Mouse (Mus musculus): Measurements from ENCODE around the gene Ptbp3.
"Not testable (repeated sequence)": the region's sequence is repeated elsewhere in the genome, so short reads cannot be mapped to it uniquely, and the experiment has no call there.

The Ptbp3 gene

DNA sequence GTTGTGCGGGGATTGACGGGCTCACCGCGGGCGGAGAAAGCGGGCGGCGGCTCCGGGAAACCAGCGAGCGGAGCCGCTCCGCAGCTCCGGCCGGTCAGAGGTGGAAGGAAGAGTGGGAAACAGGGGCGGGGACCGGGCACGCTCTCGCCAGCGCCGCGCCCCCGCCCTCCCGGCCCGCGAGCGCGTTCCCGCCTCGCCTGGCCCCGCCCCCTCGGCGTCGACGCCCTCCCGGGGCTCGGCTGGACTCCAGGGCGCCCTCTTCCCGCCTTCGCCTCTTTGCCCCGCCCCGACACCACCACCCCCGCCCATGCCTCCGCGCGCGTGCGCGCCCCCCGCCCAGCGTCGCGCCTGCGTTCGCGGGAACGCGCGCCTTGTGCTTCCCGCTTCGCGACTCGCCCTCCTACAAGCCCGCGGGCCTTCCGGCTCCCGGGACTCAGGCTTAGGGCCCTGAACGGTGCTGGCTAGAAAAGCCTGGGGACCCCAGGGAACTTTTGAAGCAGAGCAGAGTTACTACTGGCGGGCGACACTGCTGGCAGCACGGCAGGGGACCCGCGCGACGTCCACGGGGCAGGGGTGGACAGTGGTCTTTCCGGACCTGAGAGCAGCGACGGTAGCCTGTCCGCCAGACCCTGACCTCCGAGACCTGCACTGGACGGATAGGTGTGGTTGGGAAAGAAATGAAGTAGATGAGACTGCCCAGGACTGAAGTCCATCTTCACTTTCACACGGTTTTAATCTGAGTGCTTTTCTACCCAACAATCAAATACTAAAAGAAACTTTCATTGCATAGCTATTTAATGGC is at the start of gene Ptbp3:
Gene Ptbp3, minus strand, starts transcription at position 190 of the 802 bp plus-strand sequence.
- peak; percentile 96 to 97 for DNase-seq

- DNase-seq, result no peak
These were observed 47.4 kb upstream of the Ptbp3 start for GRCm38 (mm10) chr4:59596556-59596955.

DNA sequence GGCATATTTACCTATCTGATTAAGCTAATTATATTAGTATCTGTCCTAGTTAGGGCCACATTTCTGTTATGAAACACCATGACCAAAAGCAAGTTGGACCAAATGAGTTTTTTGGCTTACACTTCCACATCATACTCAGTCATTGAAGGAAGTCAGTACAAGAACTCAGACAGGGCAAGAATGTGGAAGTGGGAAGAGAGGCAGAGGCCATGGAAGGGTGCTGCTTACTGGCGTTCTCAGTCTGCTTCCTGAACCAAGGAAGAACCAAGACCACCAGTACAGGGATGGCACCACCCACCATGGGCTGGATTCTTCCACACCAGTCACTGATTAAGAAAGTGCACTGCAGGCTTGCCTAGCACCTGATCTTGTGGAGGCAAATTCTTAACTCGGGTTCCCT is 45.5 kb upstream of the Ptbp3 start:
- DNase-seq, result no peak

DNA sequence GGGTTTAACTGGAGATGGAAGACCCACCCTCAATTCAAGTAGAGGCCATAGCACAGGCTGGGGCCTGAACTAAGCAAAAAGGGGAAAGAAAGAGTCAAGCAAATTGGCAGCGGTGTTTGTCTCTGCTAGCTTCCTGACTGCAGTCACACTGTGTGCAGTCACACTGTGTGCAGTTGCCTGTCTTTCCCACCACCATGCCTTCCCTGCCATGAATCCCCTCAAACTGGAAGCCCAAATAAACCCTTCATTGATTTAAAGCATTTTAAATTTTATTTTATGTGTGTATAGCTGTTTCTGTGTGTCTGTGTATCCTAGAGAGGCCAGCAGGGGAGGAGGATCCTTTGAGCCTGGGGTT is 38.7 kb upstream of the Ptbp3 start:
- no peak for DNase-seq

DNA sequence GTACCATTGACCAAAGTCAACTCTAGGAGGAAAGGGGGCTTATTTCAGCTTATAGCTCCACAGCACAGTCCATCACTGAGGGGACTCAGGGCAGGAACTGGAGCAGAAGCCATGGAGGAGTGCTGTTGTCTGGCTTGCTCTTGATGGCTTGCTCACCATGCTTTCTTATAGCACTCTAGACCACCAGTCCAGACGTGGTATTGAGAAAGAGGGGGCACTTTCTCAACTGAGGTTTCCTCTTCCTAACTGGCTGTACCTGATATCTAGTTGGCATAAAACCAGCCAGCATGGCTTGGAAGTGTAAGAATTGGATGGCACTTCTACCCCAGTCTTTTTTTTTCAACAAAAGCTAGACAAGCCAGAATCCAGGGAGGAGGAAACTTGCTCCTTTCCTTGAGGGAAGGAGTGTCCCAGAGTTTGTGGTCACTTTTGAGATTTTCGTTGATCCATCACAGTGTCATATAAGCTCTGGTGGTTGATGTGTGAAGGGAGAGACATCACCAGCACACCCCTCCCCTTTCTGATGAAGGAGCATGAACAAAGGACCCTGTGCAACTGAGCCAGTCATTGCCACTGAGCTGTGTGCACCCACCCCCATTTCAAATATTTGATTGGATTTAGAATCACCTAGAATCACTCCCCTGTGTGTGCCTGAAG is 38.2 kb upstream of the Ptbp3 start:
- no peak for DNase-seq

DNA sequence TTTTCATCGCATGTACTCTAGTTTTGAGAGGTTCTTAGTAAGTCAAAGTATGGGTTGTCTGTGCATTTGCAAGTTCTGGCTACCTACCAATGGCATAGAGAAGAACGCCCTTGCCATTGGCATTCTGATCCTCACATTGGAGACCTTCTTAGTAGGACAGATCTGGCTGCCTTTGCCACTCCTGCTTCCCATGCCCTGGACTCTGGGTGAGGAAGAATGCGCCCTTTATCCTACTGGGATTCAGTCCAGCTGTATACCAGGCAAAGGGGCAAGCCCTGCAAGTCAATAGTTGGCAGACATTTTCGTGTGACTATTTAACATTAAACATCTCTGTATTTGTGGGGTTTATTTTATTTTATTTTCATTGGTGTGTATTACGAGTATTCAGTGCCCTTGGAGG is 35.9 kb upstream of the Ptbp3 start:
- no peak for DNase-seq

GRCm38 (mm10) chr4:59582186-59582585 is 33.0 kb upstream of the Ptbp3 start:
- peak; percentile 10 for DNase-seq

DNA sequence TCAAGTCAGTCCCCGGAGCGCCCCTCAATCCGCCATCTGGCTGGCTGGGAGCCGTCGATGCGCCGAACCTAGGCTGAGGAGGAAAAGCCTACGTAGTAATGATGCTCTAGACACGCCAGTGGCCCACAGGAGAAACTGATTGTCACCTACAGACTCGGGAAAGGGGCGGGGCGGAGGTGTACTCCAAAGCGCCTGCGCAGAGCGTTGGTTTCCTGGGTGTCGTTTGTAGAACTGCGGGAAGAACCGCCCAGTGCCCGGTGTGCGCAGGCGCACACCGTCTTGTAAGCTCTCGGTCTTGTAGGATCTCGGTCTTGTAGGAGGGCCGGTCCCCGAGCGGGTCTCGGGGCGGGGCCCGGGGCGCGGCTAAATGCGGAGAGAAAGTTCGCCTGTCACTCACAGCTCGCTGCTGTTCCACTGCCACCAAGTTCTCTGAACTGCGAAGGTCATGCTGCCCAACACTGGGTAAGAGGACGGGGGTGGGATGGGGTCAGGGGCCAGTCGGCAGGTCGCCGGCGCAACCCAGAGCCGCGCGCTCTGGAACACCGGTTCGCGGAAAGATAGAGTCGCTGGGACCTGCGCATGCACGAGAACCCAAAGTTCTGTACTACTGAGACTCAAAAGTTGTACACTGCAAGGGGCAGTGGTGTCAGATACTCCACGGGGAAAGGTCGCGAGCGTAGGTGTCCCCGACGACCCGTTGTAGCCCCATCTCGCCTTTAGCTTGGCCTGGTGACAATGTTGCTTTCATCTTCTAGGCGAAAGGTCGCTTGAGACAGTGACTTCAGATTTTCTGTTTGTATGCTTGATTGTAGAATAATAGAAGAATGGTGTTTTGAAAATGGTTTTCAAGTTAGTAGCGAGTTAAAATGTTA is 32.4 kb upstream of the Ptbp3 start, which contains the start of gene Hsdl2:
Gene Hsdl2, plus strand, starts transcription at position 250 of the 872 bp plus-strand sequence.
- DNase-seq, result peak; percentile 99

GRCm38 (mm10) chr4:59580495-59581281 is 31.5 kb upstream of the Ptbp3 start:
- peak; percentile 51 to 54 for DNase-seq

DNA sequence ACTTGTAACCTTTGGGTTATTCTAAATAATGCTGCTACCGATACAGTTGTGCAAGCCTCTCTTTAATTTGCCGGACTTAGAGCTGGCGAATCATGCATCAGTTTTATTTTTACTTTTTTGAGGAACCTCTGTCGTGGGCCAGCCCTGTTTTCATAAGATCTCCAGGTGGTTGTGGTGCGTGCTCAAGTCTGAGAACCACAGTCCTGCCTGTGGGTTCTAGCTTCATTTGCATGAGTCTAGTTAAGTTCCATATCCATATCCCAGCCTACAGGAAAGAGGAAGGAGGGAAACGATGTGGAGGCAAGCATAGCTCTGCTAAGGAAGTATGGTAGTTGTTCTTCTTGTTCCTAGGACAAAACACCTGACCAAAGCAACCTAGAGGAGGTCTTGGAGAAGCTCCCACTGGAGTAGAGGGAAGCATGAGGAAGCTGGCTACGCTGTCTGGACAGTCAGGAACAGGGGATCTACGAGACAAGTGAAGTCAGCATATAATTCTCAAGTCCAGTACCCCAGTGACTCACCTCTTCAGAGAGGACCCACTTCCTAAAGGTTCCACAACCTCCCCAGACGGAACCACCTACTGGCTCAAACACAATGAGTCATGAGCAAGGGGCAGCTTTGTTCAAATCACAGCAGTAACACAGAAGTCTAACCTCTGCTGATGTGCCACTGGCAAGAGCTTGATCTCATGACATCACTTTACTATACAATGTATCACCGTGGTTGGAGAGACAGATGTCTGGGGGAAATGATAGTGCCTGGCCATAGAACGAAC is 26.2 kb upstream of the Ptbp3 start:
- no peak for DNase-seq

DNA sequence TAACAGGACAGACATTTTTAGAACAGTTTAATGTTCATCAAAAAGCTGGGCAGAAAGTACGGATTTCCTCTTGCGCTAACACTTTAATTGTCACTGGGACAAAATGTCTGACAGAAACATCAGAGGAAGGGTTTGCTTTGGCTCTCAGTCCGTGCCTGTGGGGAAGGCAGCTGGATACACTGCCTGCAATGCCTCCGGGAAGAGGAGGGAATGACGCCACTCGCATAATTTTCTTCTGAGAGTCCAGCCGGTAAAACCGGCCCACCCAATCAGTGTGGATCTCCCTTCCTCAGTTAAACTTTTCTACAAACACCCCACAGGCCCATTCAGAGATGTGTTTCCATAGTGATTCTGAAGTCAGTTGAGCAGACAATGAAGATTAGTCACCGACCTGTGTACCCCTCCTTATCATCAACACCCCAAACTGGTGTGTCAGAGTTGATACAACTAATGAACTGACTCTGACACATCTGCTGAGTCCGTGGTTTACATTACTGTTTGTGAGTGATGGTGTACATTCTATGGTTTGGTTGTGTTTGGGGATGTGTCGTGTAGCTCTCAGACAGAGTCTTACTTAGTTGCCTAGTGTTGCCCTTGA is 23.5 kb upstream of the Ptbp3 start:
- DNase-seq, result no peak

DNA sequence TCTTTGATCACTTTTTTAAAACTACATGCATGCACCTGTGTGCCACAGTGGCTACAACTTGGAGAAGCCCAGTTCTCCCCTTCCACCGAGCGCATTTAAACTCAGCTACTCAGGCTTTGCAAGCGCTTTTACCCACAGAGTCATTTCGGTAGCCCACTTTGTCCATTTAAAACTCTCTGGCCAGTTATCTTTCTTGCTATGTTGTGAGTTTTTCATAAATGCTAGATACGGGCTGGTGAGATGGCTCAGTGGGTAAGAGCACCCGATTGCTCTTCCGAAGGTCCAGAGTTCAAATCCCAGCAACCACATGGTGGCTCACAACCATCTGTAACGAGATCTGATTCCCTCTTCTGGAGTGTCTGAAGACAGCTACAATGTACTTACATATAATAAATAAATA is 21.4 kb upstream of the Ptbp3 start:
- not testable (repeated sequence) for DNase-seq

DNA sequence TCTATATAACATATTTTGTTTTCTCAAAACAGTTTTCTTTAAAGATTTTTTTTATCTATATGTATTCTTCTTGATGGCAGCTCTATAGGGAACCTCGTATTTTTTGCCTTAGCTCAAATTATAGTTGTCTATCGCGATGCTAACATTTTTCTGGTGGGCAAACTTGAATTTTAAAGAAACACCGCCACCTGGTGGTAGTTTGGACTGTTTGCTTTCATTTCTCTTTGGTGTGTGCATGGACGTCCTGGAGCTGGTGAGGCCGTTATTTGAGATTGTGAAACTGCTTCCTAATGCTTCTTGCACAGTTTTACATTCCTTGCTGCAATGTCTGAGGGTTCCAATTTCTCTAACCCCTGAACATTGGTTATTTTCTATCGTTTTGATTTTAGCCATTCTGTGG is 20.4 kb upstream of the Ptbp3 start:
- DNase-seq, result peak; percentile 84 to 86

DNA sequence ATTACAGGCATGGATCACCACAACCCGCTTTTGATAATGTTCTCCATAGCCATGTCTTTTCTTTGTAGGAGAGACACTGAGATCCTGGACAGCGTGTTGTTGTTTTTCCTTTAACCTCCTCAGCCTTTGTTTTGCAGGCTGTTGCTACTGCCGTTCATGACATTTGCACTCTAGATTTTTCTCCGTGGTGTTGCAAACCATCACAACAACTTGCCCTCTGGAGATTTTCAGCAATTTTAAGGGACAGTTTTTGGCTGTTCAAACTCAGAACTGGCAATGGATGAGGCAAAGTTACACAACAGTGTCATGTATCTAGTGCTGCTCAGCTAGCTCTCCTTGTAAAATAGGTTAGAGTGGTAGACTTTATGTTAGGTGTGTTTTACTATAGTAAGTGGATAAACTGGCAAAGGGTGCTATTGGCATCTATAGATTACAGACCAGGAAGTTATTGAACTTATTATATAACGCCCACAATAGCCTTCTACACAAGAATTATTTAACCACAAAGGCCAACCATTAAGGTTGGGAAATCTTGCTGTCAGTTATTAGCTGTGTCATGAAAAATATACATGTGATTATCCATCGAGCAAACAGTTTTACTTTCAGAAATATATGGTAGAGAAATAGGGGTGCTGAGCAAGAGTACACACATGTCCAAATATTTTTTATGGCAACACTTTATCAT is 18.6 kb upstream of the Ptbp3 start:
- no peak for DNase-seq

DNA sequence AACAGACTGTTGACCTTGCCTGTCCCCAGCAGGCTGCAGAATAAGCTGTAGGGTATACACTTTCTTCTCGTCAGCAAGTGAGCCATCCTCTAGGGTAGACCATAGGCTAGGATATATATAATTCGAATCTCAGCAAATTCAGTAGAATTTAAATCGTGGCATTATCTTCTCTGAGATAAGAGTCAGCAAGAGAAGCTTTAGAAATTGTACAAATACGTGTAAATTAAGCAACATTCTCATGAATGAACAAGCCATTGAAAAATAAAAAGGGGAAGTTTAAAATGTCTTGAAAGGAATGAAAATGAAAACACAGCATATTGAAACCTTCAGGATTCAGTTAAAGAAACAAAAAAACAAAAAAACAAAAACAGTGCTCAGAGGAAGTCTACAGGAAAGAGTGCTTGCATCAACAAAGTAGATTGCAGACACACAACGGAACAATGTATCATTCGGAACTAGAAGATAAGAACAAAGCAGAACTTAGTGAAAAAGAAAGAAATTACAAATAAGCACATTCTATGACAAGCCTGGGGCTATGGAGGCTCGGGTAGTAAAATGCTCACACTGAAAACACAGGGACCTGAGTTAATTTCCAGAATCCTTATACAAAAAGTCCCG is 16.5 kb upstream of the Ptbp3 start:
- no peak for DNase-seq

DNA sequence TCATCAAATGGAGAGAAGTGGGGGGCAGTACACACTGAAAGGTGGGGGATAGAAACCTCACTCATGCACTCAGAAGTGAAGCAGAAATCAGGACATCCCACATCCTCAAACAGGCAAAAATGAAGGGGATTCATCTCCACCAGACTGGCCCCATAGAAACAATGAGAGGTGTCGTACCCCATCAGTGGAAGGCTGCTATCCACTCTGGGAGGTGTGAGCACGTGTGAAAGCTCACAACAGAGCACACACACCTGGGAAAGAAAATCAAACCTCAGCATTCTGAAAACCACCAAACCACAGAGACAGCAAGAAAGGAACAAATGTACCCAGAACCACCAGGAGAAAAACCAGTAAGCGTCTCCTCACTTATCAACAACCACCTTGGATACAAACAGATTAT is 15.0 kb upstream of the Ptbp3 start:
- DNase-seq, result no peak

- no peak for DNase-seq
These were observed 11.0 kb upstream of the Ptbp3 start for GRCm38 (mm10) chr4:59560141-59560540.

DNA sequence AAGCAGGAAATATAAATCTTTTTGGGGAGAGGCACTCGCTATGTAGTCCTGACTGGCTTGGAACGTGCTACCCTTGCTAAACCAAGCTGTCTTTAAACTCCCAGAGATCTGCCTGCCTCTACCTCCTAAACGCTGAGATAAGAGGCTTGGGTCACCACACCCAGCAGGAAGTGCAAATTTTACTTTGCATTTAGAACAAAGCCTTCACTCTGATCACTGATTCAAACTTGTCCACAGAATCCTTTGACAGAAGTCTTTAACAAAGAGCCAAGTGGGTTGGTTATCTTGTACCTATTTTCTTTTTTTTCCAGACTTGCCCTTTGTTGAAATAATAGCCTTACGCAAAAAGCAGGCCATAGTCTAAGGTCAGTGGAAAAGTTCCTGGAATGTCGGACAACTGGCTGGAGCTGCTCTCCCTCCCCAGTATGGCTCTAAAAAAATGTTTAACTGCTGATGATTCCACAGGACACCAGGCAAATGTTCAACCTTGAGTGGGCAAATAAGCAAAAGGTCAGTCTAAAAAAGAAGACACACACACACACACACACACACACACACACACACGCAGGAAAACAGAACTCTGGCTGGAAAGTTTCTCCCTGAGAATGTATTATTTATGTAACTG is 9.0 kb upstream of the Ptbp3 start:
- DNase-seq, result no peak

DNA sequence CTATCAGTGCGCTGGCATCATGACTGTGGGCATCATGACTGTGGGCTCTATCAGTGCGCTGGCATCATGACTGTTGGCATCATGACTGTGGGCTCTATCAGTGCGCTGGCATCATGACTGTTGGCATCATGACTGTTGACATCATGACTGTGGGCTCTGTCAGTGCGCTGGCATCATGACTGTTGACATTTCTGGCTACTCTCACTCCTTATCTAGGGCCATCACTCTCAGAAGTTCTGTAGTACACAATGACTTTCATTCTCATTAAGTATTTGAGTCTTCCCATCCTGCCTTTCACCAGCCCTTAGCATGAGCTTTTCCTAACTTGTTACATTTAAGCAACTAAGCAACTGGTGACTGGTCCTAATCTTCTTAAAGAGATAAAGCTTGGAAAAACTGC is 8.2 kb upstream of the Ptbp3 start:
- DNase-seq, result not testable (repeated sequence)

DNA sequence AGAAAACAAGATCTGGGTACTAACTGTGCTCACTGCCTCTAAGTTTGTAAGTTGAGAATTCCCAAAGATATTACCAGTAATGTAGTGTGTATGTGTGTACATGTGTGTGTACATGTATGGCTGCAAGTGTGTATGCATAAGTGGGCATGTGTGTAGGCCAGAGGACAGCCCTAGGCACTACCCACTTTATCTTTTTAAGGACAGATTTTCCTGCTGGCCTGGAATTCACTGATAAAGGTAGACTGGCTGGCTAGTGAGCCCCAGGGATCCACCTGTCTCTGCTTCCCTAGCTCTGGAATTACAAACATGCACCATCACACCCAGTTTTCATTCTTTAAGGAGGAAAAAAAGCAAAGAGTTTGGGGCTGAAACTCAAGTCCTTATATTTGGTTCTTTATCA is 6.0 kb upstream of the Ptbp3 start:
- DNase-seq, result no peak

All from cerebellum, postnatal 14 days (tissue).